Mouse (Mus musculus) ES-Bruce4 (cell line): ENCODE measurements around the gene Pax2. TPM values are rescaled to one million over a fixed set of nuclear protein-coding genes. Genes with fewer than 3 reads are reported as not detected.
"Not testable (repeated sequence)": the region's sequence is repeated elsewhere in the genome, so short reads cannot be mapped to it uniquely, and the experiment has no call there.

Source experiments
- H3K27ac ChIP-seq: 2 replicates; pipeline ENCODE4 v1.5.1; 2012; ENCODE audit warnings: low read length, inconsistent platforms; ENCODE audit not compliant: insufficient read depth
- H3K27me3 ChIP-seq: 2 replicates; pipeline ENCODE4 v1.6.1; 2012; ENCODE audit warnings: mild to moderate bottlenecking, low read length, inconsistent platforms; ENCODE audit not compliant: control insufficient read depth, poor library complexity, insufficient read depth, severe bottlenecking
- H3K36me3 ChIP-seq: 2 replicates; pipeline ENCODE4 v1.6.1; 2012; ENCODE audit warnings: inconsistent platforms, mild to moderate bottlenecking, low read length, moderate library complexity; ENCODE audit not compliant: control insufficient read depth, poor library complexity, insufficient read depth, severe bottlenecking
- H3K4me1 ChIP-seq: one replicate; pipeline ENCODE4 v1.8.1; 2011; ENCODE audit warnings: low read length; ENCODE audit not compliant: control insufficient read depth, insufficient read depth
- H3K4me3 ChIP-seq: 2 replicates; pipeline ENCODE4 v1.5.1; 2011; ENCODE audit warnings: low read depth, mild to moderate bottlenecking, low read length
- H3K9ac ChIP-seq: 2 replicates; pipeline ENCODE4 v1.6.1; 2012; ENCODE audit warnings: low read depth, mild to moderate bottlenecking, inconsistent platforms; ENCODE audit not compliant: poor library complexity, severe bottlenecking
- H3K9me3 ChIP-seq: replicated peaks from 2 replicates; pipeline ENCODE4 v1.6.1; 2012; ENCODE audit warnings: mild to moderate bottlenecking, low read length, inconsistent platforms; ENCODE audit not compliant: control insufficient read depth, poor library complexity, insufficient read depth, severe bottlenecking
- CTCF ChIP-seq: IDR thresholded peaks from one replicate; pipeline ENCODE4 v1.8.1; 2011; ENCODE audit warnings: low read depth, low read length
- EP300 ChIP-seq: IDR thresholded peaks from 2 replicates; pipeline ENCODE4 v1.6.1; 2011; ENCODE audit warnings: low read depth, low read length; ENCODE audit not compliant: insufficient read depth
- POLR2A ChIP-seq: IDR thresholded peaks from one replicate; pipeline ENCODE4 v1.8.1; 2011; ENCODE audit warnings: low read length; ENCODE audit not compliant: insufficient read depth
- polyA plus RNA-seq: library from polyadenylated mRNA; stranded (reverse); fragments of >200 nt; gene quantifications from 2 replicates; pipeline ENCODE4 v1.2.4, GENCODE M21; 2011; ENCODE audit warnings: low read depth; ENCODE audit not compliant: missing spikeins, insufficient read depth, insufficient read length

Pax2 gene
- polyA plus RNA-seq, 1 experiment, result not detected

- no peaks in the 10 kb centered on the region for H3K36me3 ChIP-seq
- peak overlapping the region; percentile 11; the same call in 1 of the 2 replicates for H3K9ac ChIP-seq
- no peaks in the 10 kb centered on the region for H3K9me3 ChIP-seq
- H3K4me1 ChIP-seq, result no peaks in the 10 kb centered on the region
- TF ChIP-seq CTCF (no peak), EP300 (no peak), POLR2A (no peak)
- peak overlapping the region; percentile 84 for H3K4me3 ChIP-seq
- no peak overlapping the region for H3K27ac ChIP-seq
- H3K27me3 ChIP-seq, result peaks cover 10% of the 10 kb centered on the region
These were observed 79.4 kb downstream of the Pax2 start for GRCm38 (mm10) chr19:44835042-44835930.

GRCm38 (mm10) chr19:44835931-44836861 lies 80.4 kb downstream of the Pax2 start:
- H3K9ac ChIP-seq, result peak overlapping the region; percentile 11
- H3K4me3 ChIP-seq, result peak overlapping the region; percentile 84
- H3K27me3 ChIP-seq, result peaks cover 10% of the 10 kb centered on the region
- H3K27ac ChIP-seq, result no peak overlapping the region
- TF ChIP-seq POLR2A (no peak), CTCF (no peak), EP300 (no peak)
- H3K36me3 ChIP-seq, result no peaks in the 10 kb centered on the region
- H3K4me1 ChIP-seq, result no peaks in the 10 kb centered on the region
- no peaks in the 10 kb centered on the region for H3K9me3 ChIP-seq

GRCm38 (mm10) chr19:44837426-44838205 lies 81.8 kb downstream of the Pax2 start:
- H3K9me3 ChIP-seq, result no peaks in the 10 kb centered on the region
- no peak overlapping the region for H3K27ac ChIP-seq
- no peaks in the 10 kb centered on the region for H3K36me3 ChIP-seq
- H3K9ac ChIP-seq, result peak overlapping the region; percentile 5; the same call in 1 of the 2 replicates
- TF ChIP-seq EP300 (no peak), POLR2A (no peak)
- peak overlapping the region; percentile 30; the same call in 1 of the 2 replicates for H3K4me3 ChIP-seq
- no peaks in the 10 kb centered on the region for H3K4me1 ChIP-seq
- H3K27me3 ChIP-seq, result peaks cover 10% of the 10 kb centered on the region

GRCm38 (mm10) chr19:44838321-44838720 lies 82.5 kb downstream of the Pax2 start:
- H3K4me1 ChIP-seq, result no peaks in the 10 kb centered on the region
- H3K27me3 ChIP-seq, result peaks cover 10% of the 10 kb centered on the region
- H3K27ac ChIP-seq, result no peak overlapping the region
- H3K4me3 ChIP-seq, result no peak overlapping the region
- no peaks in the 10 kb centered on the region for H3K9me3 ChIP-seq
- no peak overlapping the region for H3K9ac ChIP-seq
- H3K36me3 ChIP-seq, result no peaks in the 10 kb centered on the region
- TF ChIP-seq EP300 (no peak), CTCF (no peak), POLR2A (no peak)

- not testable (repeated sequence) for H3K4me1 ChIP-seq, H3K9ac ChIP-seq, H3K9me3 ChIP-seq, H3K27ac ChIP-seq, H3K4me3 ChIP-seq, H3K36me3 ChIP-seq, H3K27me3 ChIP-seq
These were observed 86.8 kb downstream of the Pax2 start for GRCm38 (mm10) chr19:44842661-44843060.
